Mouse (Mus musculus): ENCODE results near the gene Olfr1123. TPM values are rescaled to one million over a fixed set of nuclear protein-coding genes. Genes with fewer than 3 reads are reported as not detected.
"Not testable (repeated sequence)": the region's sequence is repeated elsewhere in the genome, so short reads cannot be mapped to it uniquely, and the experiment has no call there.

Olfr1123 gene
- total RNA-seq (2015) (not detected in 2 replicates), total RNA-seq (2017) (not detected in 2 replicates)

- no peak for ATAC-seq (ENCODE audit: poor library complexity, severe bottlenecking)
Measured at GRCm38 (mm10) chr2:87416335-87416734, at the start of gene Olfr1123. Gene Olfr1123 (plus strand): TSS chr2:87416635.

- ATAC-seq (ENCODE audit: poor library complexity, severe bottlenecking) = no peak
Measured at GRCm38 (mm10) chr2:87369595-87369994, 46.8 kb upstream of the Olfr1123 start, which contains the start of gene Olfr1121. Gene Olfr1121 (plus strand): TSS chr2:87369895.

- ATAC-seq (ENCODE audit: poor library complexity, severe bottlenecking) = no peak
Measured at GRCm38 (mm10) chr2:87371726-87372125, 44.7 kb upstream of the Olfr1123 start.

GRCm38 (mm10) chr2:87383935-87384334 is 32.5 kb upstream of the Olfr1123 start:
- ATAC-seq (ENCODE audit: poor library complexity, severe bottlenecking) = no peak

GRCm38 (mm10) chr2:87385549-87385948 is 30.9 kb upstream of the Olfr1123 start, which contains the start of gene Olfr1122:
Gene Olfr1122 (plus strand): TSS chr2:87385849.
- no peak for ATAC-seq (ENCODE audit: poor library complexity, severe bottlenecking)

GRCm38 (mm10) chr2:87393605-87394004 is 22.8 kb upstream of the Olfr1123 start:
- not testable (repeated sequence) for ATAC-seq (ENCODE audit: poor library complexity, severe bottlenecking)

- ATAC-seq (ENCODE audit: poor library complexity, severe bottlenecking) = not testable (repeated sequence)
Measured at GRCm38 (mm10) chr2:87394686-87395085, 21.7 kb upstream of the Olfr1123 start.

GRCm38 (mm10) chr2:87429975-87430374 is 13.5 kb downstream of the Olfr1123 start, which contains the start of gene Olfr1124:
Gene Olfr1124 (plus strand): TSS chr2:87430275.
- no peak for ATAC-seq (ENCODE audit: poor library complexity, severe bottlenecking)

GRCm38 (mm10) chr2:87437731-87438130 is 21.3 kb downstream of the Olfr1123 start:
- no peak for ATAC-seq (ENCODE audit: poor library complexity, severe bottlenecking)

GRCm38 (mm10) chr2:87453662-87454061 is 37.2 kb downstream of the Olfr1123 start, which contains the start of gene Olfr1126:
Gene Olfr1126 (plus strand): TSS chr2:87453962.
- no peak for ATAC-seq (ENCODE audit: poor library complexity, severe bottlenecking)

GRCm38 (mm10) chr2:87461769-87462168 is 45.3 kb downstream of the Olfr1123 start:
- no peak for ATAC-seq (ENCODE audit: poor library complexity, severe bottlenecking)

Other genes with a start within 250 kb of the Olfr1123 start
- gene Olfr1112, start 228.8 kb upstream of the Olfr1123 start, total RNA-seq (2015) = not detected in 2 replicates
- not detected in 2 replicates for gene Olfr1112, start 228.8 kb upstream of the Olfr1123 start, total RNA-seq (2017)
- not detected in 2 replicates for gene Olfr1113, start 207.7 kb upstream of the Olfr1123 start, total RNA-seq (2015)
- gene Olfr1113, start 207.7 kb upstream of the Olfr1123 start, total RNA-seq (2017) = not detected in 2 replicates
- not detected in 2 replicates for gene Olfr1115, start 168.6 kb upstream of the Olfr1123 start, total RNA-seq (2015)
- not detected in 2 replicates for gene Olfr1115, start 168.6 kb upstream of the Olfr1123 start, total RNA-seq (2017)
- gene Olfr1116, start 149.1 kb upstream of the Olfr1123 start, total RNA-seq (2015) = not detected in 2 replicates
- gene Olfr1116, start 149.1 kb upstream of the Olfr1123 start, total RNA-seq (2017) = not detected in 2 replicates
- not detected in 2 replicates for gene Olfr1118, start 109.1 kb upstream of the Olfr1123 start, total RNA-seq (2015)
- gene Olfr1118, start 109.1 kb upstream of the Olfr1123 start, total RNA-seq (2017) = 0.04 TPM in 1 of 2 replicates, not detected in the other
- gene Olfr1120, start 61.8 kb upstream of the Olfr1123 start, total RNA-seq (2015) = not detected in 2 replicates
- gene Olfr1120, start 61.8 kb upstream of the Olfr1123 start, total RNA-seq (2017) = not detected in 2 replicates
- gene Olfr1121, start 46.7 kb upstream of the Olfr1123 start, total RNA-seq (2015) = not detected in 2 replicates
- not detected in 2 replicates for gene Olfr1121, start 46.7 kb upstream of the Olfr1123 start, total RNA-seq (2017)
- 0.02 TPM in 1 of 2 replicates, not detected in the other for gene Olfr1122, start 30.8 kb upstream of the Olfr1123 start, total RNA-seq (2015)
- not detected in 2 replicates for gene Olfr1122, start 30.8 kb upstream of the Olfr1123 start, total RNA-seq (2017)
- gene Olfr1124, start 13.6 kb downstream of the Olfr1123 start, total RNA-seq (2015) = not detected in 2 replicates
- gene Olfr1124, start 13.6 kb downstream of the Olfr1123 start, total RNA-seq (2017) = not detected in 2 replicates
- gene Olfr1126, start 37.3 kb downstream of the Olfr1123 start, total RNA-seq (2015) = not detected in 2 replicates
- gene Olfr1126, start 37.3 kb downstream of the Olfr1123 start, total RNA-seq (2017) = not detected in 2 replicates
- gene Pramel7, start 80.5 kb downstream of the Olfr1123 start, total RNA-seq (2015) = not detected in 2 replicates
- gene Pramel7, start 80.5 kb downstream of the Olfr1123 start, total RNA-seq (2017) = not detected in 2 replicates
- not detected in 2 replicates for gene Pramel6, start 89.9 kb downstream of the Olfr1123 start, total RNA-seq (2015)
- gene Pramel6, start 89.9 kb downstream of the Olfr1123 start, total RNA-seq (2017) = not detected in 2 replicates
- not detected in 2 replicates for gene Olfr153, start 115.2 kb downstream of the Olfr1123 start, total RNA-seq (2015)
- not detected in 2 replicates for gene Olfr153, start 115.2 kb downstream of the Olfr1123 start, total RNA-seq (2017)
- not detected in 2 replicates for gene Olfr1128, start 128.9 kb downstream of the Olfr1123 start, total RNA-seq (2015)
- gene Olfr1128, start 128.9 kb downstream of the Olfr1123 start, total RNA-seq (2017) = not detected in 2 replicates
- gene Olfr1129, start 157.3 kb downstream of the Olfr1123 start, total RNA-seq (2015) = not detected in 2 replicates
- gene Olfr1129, start 157.3 kb downstream of the Olfr1123 start, total RNA-seq (2017) = not detected in 2 replicates
- gene Olfr1130, start 189.6 kb downstream of the Olfr1123 start, total RNA-seq (2015) = not detected in 2 replicates
- gene Olfr1130, start 189.6 kb downstream of the Olfr1123 start, total RNA-seq (2017) = not detected in 2 replicates
- not detected in 2 replicates for gene Olfr1131, start 210.5 kb downstream of the Olfr1123 start, total RNA-seq (2015)
- gene Olfr1131, start 210.5 kb downstream of the Olfr1123 start, total RNA-seq (2017) = not detected in 2 replicates
- gene Olfr1132, start 220.9 kb downstream of the Olfr1123 start, total RNA-seq (2015) = not detected in 2 replicates
- gene Olfr1132, start 220.9 kb downstream of the Olfr1123 start, total RNA-seq (2017) = not detected in 2 replicates
- gene Olfr1133, start 230.7 kb downstream of the Olfr1123 start, total RNA-seq (2015) = not detected in 2 replicates
- not detected in 2 replicates for gene Olfr1133, start 230.7 kb downstream of the Olfr1123 start, total RNA-seq (2017)
- not detected in 2 replicates for gene Olfr1134, start 241.8 kb downstream of the Olfr1123 start, total RNA-seq (2015)
- gene Olfr1134, start 241.8 kb downstream of the Olfr1123 start, total RNA-seq (2017) = not detected in 2 replicates

All from megakaryocyte, adult 5-6 weeks (primary cell).